In genomic region chr10:92162473-92163011, GRCm38 (mm10) we compare ENCODE assay signal across 8 mouse cellular contexts.
DNase-seq lines count a peak whose midpoint lies in the region; ATAC-seq lines count a peak whose summit lies in the region.
"Had no signal": no experiment of that assay in that cellular context is flagged by ENCODE, and none has a peak within 500 bp of the region (broad histone marks: within the 10 kb centered on the region; RNA-seq: fewer than 3 reads in every experiment).

No protein-coding gene starts in this region.

- peaks cover 5% of the 10 kb centered on the region for H3K4me1 ChIP-seq in megakaryocyte, embryonic 14.5 days
- peaks cover 25% of the 10 kb centered on the region for H3K4me1 ChIP-seq in forebrain, embryonic 15.5 days
- H3K4me1 ChIP-seq in midbrain, embryonic 12.5 days = peaks cover 30% of the 10 kb centered on the region

- H3K4me2 ChIP-seq in forebrain, embryonic 15.5 days (replicated peaks) = peak overlapping the region; percentile 77
- peak overlapping the region; percentile 62 for H3K4me2 ChIP-seq in midbrain, embryonic 12.5 days (replicated peaks)

- peak overlapping the region; percentile 69 for H3K4me3 ChIP-seq in megakaryocyte, embryonic 14.5 days (replicated peaks)
- H3K4me3 ChIP-seq in forebrain, embryonic 15.5 days = peak overlapping the region; percentile 51
- H3K4me3 ChIP-seq in midbrain, embryonic 12.5 days = peak overlapping the region; percentile 61
- H3K4me3 ChIP-seq: erythroblast, embryonic 14.5 days had no signal

- peak; percentile 5 for DNase-seq in cerebellum, adult 9-11 months
- peak; percentile 8 to 30 for DNase-seq in layer of hippocampus, postnatal 25 days (ENCODE audit: extremely low spot score in 1 of 2, low spot score in 1 of 2)
- peak; percentile 13 for DNase-seq in yolk sac, embryonic 10.5 days (ENCODE audit: low spot score)

- H3K36me3 ChIP-seq in megakaryocyte, embryonic 14.5 days (replicated peaks; ENCODE audit: low read length) = no peaks in the 10 kb centered on the region
- no peaks in the 10 kb centered on the region for H3K36me3 ChIP-seq in forebrain, embryonic 15.5 days
- H3K36me3 ChIP-seq in midbrain, embryonic 12.5 days = no peaks in the 10 kb centered on the region

- peak overlapping the region; percentile 53 for H3K9ac ChIP-seq in forebrain, embryonic 15.5 days (replicated peaks)
- peak overlapping the region; percentile 83 for H3K9ac ChIP-seq in midbrain, embryonic 12.5 days (replicated peaks)

- ATAC-seq in megakaryocyte, adult 5-6 weeks (ENCODE audit: poor library complexity, severe bottlenecking) = no peak
- peak; percentile 49 for ATAC-seq in forebrain, embryonic 15.5 days (replicated peaks)
- ATAC-seq in midbrain, embryonic 12.5 days (ENCODE audit: low FRiP score, low read depth) = peak; percentile 50

- H3K9me3 ChIP-seq in megakaryocyte, embryonic 14.5 days = peaks cover 8% of the 10 kb centered on the region
- H3K9me3 ChIP-seq in forebrain, embryonic 15.5 days = no peaks in the 10 kb centered on the region
- no peaks in the 10 kb centered on the region for H3K9me3 ChIP-seq in midbrain, embryonic 12.5 days

- peaks cover 8% of the 10 kb centered on the region for H3K27me3 ChIP-seq in megakaryocyte, embryonic 14.5 days (replicated peaks)
- peaks cover 3% of the 10 kb centered on the region; the same call in 1 of the 2 replicates for H3K27me3 ChIP-seq in forebrain, embryonic 15.5 days
- H3K27me3 ChIP-seq in midbrain, embryonic 12.5 days = peaks cover 17% of the 10 kb centered on the region

- under 1% methylated on average over 29 of the region's 29 CpGs for WGBS in forebrain, embryonic 15.5 days
- WGBS in midbrain, embryonic 12.5 days = under 1% methylated on average over 29 of the region's 29 CpGs

- H3K27ac ChIP-seq in forebrain, embryonic 15.5 days (replicated peaks) = peak overlapping the region; percentile 83
- peak overlapping the region; percentile 97 for H3K27ac ChIP-seq in midbrain, embryonic 12.5 days (replicated peaks)
